Mouse (Mus musculus): ENCODE data around the gene Mrgpra2b. TPM values are rescaled to one million over a fixed set of nuclear protein-coding genes. Genes with fewer than 3 reads are reported as not detected.
"Not testable (repeated sequence)": the region's sequence is repeated elsewhere in the genome, so short reads cannot be mapped to it uniquely, and the experiment has no call there.

Gene Mrgpra2b
- polyA plus RNA-seq (2015; fragmentation: Nextera tagmentation; extraction: Ambion mirVana): 0.29 TPM in 1 of 2 replicates, not detected in the other

- H3K9ac ChIP-seq (ENCODE audit: low read depth, low read length): no peak within 1 kb of the TSS
- H3K27me3 ChIP-seq (ENCODE audit: insufficient read depth, low read length): no peaks in the 10 kb centered on the region
- H3K36me3 ChIP-seq (ENCODE audit: insufficient read depth, low read length): no peaks in the 10 kb centered on the region
- no peak for ATAC-seq (replicated peaks; ENCODE audit: low FRiP score, low read depth)
- no peak within 1 kb of the TSS for H3K4me2 ChIP-seq (ENCODE audit: low read length)
- no peak within 1 kb of the TSS for H3K4me3 ChIP-seq (replicated peaks; ENCODE audit: low read depth, low read length)
- no peak within 1 kb of the TSS for H3K27ac ChIP-seq
- no peaks in the 10 kb centered on the region for H3K9me3 ChIP-seq (replicated peaks; ENCODE audit: low read length)
- no peak for TF ChIP-seq CTCF (IDR thresholded peaks at IDR 0.05; ENCODE audit: low read depth)
- H3K4me1 ChIP-seq (replicated peaks; ENCODE audit: insufficient read depth, low read length): no peaks in the 10 kb centered on the region
- DNase-seq (ENCODE audit: low spot score): no peak
Observed at GRCm38 (mm10) chr7:47528762-47529161, at the start of gene Mrgpra2b. TSS of gene Mrgpra2b (minus strand) at chr7:47528862.

GRCm38 (mm10) chr7:47516379-47516778, 12.3 kb downstream of the Mrgpra2b start:
- H3K9ac ChIP-seq (ENCODE audit: low read depth, low read length): no peak overlapping the region
- no peak overlapping the region for H3K27ac ChIP-seq
- no peaks in the 10 kb centered on the region for H3K36me3 ChIP-seq (ENCODE audit: insufficient read depth, low read length)
- H3K4me2 ChIP-seq (ENCODE audit: low read length): no peak overlapping the region
- ATAC-seq (replicated peaks; ENCODE audit: low FRiP score, low read depth): no peak
- no peaks in the 10 kb centered on the region for H3K4me1 ChIP-seq (replicated peaks; ENCODE audit: insufficient read depth, low read length)
- WGBS: 66% methylated on average over 1 of the region's 1 CpGs
- no peaks in the 10 kb centered on the region for H3K9me3 ChIP-seq (replicated peaks; ENCODE audit: low read length)
- TF ChIP-seq CTCF (IDR thresholded peaks at IDR 0.05; ENCODE audit: low read depth): no peak
- H3K4me3 ChIP-seq (replicated peaks; ENCODE audit: low read depth, low read length): no peak overlapping the region
- no peak for DNase-seq (ENCODE audit: low spot score)
- H3K27me3 ChIP-seq (ENCODE audit: insufficient read depth, low read length): no peaks in the 10 kb centered on the region

GRCm38 (mm10) chr7:47515050-47515449, 13.6 kb downstream of the Mrgpra2b start:
- no peak for DNase-seq (ENCODE audit: low spot score)
- no peak overlapping the region for H3K4me2 ChIP-seq (ENCODE audit: low read length)
- no peak for ATAC-seq (replicated peaks; ENCODE audit: low FRiP score, low read depth)
- WGBS: 63% methylated on average over 2 of the region's 2 CpGs
- no peaks in the 10 kb centered on the region for H3K36me3 ChIP-seq (ENCODE audit: insufficient read depth, low read length)
- no peak overlapping the region for H3K4me3 ChIP-seq (replicated peaks; ENCODE audit: low read depth, low read length)
- no peak; the same call in 1 of the 2 replicates for TF ChIP-seq CTCF (IDR thresholded peaks at IDR 0.05; ENCODE audit: low read depth)
- H3K9me3 ChIP-seq (replicated peaks; ENCODE audit: low read length): no peaks in the 10 kb centered on the region
- H3K9ac ChIP-seq (ENCODE audit: low read depth, low read length): no peak overlapping the region
- H3K27me3 ChIP-seq (ENCODE audit: insufficient read depth, low read length): no peaks in the 10 kb centered on the region
- H3K4me1 ChIP-seq (replicated peaks; ENCODE audit: insufficient read depth, low read length): no peaks in the 10 kb centered on the region
- no peak overlapping the region for H3K27ac ChIP-seq

- H3K36me3 ChIP-seq (ENCODE audit: insufficient read depth, low read length): no peaks in the 10 kb centered on the region
- H3K4me1 ChIP-seq (replicated peaks; ENCODE audit: insufficient read depth, low read length): no peaks in the 10 kb centered on the region
- DNase-seq (ENCODE audit: low spot score) (no peak), ATAC-seq (replicated peaks; ENCODE audit: low FRiP score, low read depth) (no peak)
- no peaks in the 10 kb centered on the region for H3K27me3 ChIP-seq (ENCODE audit: insufficient read depth, low read length)
- no peak overlapping the region for H3K9ac ChIP-seq (ENCODE audit: low read depth, low read length)
- no peak overlapping the region for H3K27ac ChIP-seq
- WGBS: 79% methylated on average over 4 of the region's 4 CpGs
- no peak overlapping the region for H3K4me2 ChIP-seq (ENCODE audit: low read length)
- no peak overlapping the region for H3K4me3 ChIP-seq (replicated peaks; ENCODE audit: low read depth, low read length)
- TF ChIP-seq CTCF (IDR thresholded peaks at IDR 0.05; ENCODE audit: low read depth): no peak
- no peaks in the 10 kb centered on the region for H3K9me3 ChIP-seq (replicated peaks; ENCODE audit: low read length)
Observed at GRCm38 (mm10) chr7:47502953-47503352, 25.7 kb downstream of the Mrgpra2b start.

GRCm38 (mm10) chr7:47491266-47491665, 37.4 kb downstream of the Mrgpra2b start:
- H3K27ac ChIP-seq; H3K9ac ChIP-seq (ENCODE audit: low read depth, low read length); H3K9me3 ChIP-seq (replicated peaks; ENCODE audit: low read length); H3K4me1 ChIP-seq (replicated peaks; ENCODE audit: insufficient read depth, low read length); H3K4me3 ChIP-seq (replicated peaks; ENCODE audit: low read depth, low read length); DNase-seq (ENCODE audit: low spot score); ATAC-seq (replicated peaks; ENCODE audit: low FRiP score, low read depth); H3K27me3 ChIP-seq (ENCODE audit: insufficient read depth, low read length); H3K36me3 ChIP-seq (ENCODE audit: insufficient read depth, low read length); H3K4me2 ChIP-seq (ENCODE audit: low read length): not testable (repeated sequence)

GRCm38 (mm10) chr7:47489438-47489837, 39.2 kb downstream of the Mrgpra2b start:
- not testable (repeated sequence) for H3K27me3 ChIP-seq (ENCODE audit: insufficient read depth, low read length); ATAC-seq (replicated peaks; ENCODE audit: low FRiP score, low read depth); H3K9ac ChIP-seq (ENCODE audit: low read depth, low read length); H3K9me3 ChIP-seq (replicated peaks; ENCODE audit: low read length); H3K4me1 ChIP-seq (replicated peaks; ENCODE audit: insufficient read depth, low read length); H3K36me3 ChIP-seq (ENCODE audit: insufficient read depth, low read length); H3K27ac ChIP-seq; H3K4me2 ChIP-seq (ENCODE audit: low read length); H3K4me3 ChIP-seq (replicated peaks; ENCODE audit: low read depth, low read length); DNase-seq (ENCODE audit: low spot score)
- no CpG with 5 or more reads among the region's 1 CpGs for WGBS

- H3K27ac ChIP-seq; H3K9me3 ChIP-seq (replicated peaks; ENCODE audit: low read length); H3K9ac ChIP-seq (ENCODE audit: low read depth, low read length); H3K4me3 ChIP-seq (replicated peaks; ENCODE audit: low read depth, low read length); H3K27me3 ChIP-seq (ENCODE audit: insufficient read depth, low read length); H3K4me2 ChIP-seq (ENCODE audit: low read length); ATAC-seq (replicated peaks; ENCODE audit: low FRiP score, low read depth); DNase-seq (ENCODE audit: low spot score); H3K36me3 ChIP-seq (ENCODE audit: insufficient read depth, low read length); H3K4me1 ChIP-seq (replicated peaks; ENCODE audit: insufficient read depth, low read length): not testable (repeated sequence)
Observed at GRCm38 (mm10) chr7:47483181-47483580, 45.5 kb downstream of the Mrgpra2b start.

- not testable (repeated sequence) for H3K4me3 ChIP-seq (replicated peaks; ENCODE audit: low read depth, low read length); H3K27me3 ChIP-seq (ENCODE audit: insufficient read depth, low read length); H3K9ac ChIP-seq (ENCODE audit: low read depth, low read length); ATAC-seq (replicated peaks; ENCODE audit: low FRiP score, low read depth); H3K27ac ChIP-seq; H3K36me3 ChIP-seq (ENCODE audit: insufficient read depth, low read length); H3K4me1 ChIP-seq (replicated peaks; ENCODE audit: insufficient read depth, low read length); DNase-seq (ENCODE audit: low spot score); H3K9me3 ChIP-seq (replicated peaks; ENCODE audit: low read length); H3K4me2 ChIP-seq (ENCODE audit: low read length)
- 18% methylated on average over 1 of the region's 3 CpGs for WGBS
Observed at GRCm38 (mm10) chr7:47473904-47474303, 54.8 kb downstream of the Mrgpra2b start.

GRCm38 (mm10) chr7:47465278-47465981, 63.2 kb downstream of the Mrgpra2b start:
- not testable (repeated sequence) for H3K4me1 ChIP-seq (replicated peaks; ENCODE audit: insufficient read depth, low read length); H3K27me3 ChIP-seq (ENCODE audit: insufficient read depth, low read length); H3K4me3 ChIP-seq (replicated peaks; ENCODE audit: low read depth, low read length); H3K9me3 ChIP-seq (replicated peaks; ENCODE audit: low read length); ATAC-seq (replicated peaks; ENCODE audit: low FRiP score, low read depth); H3K9ac ChIP-seq (ENCODE audit: low read depth, low read length); H3K27ac ChIP-seq; DNase-seq (ENCODE audit: low spot score); H3K36me3 ChIP-seq (ENCODE audit: insufficient read depth, low read length); H3K4me2 ChIP-seq (ENCODE audit: low read length)
